Mouse (Mus musculus): ENCODE results near the gene Pdlim5.

- no peak for TF ChIP-seq CTCF (IDR thresholded peaks at IDR 0.05; ENCODE audit: low read depth)
- no peak for TF ChIP-seq EP300 (IDR thresholded peaks at IDR 0.05; ENCODE audit: low read depth)
Observed at GRCm38 (mm10) chr3:142391531-142391930, 4.0 kb downstream of the Pdlim5 start.

All from liver, postnatal 0 days (tissue).